Mouse (Mus musculus) small intestine, adult 2 months (tissue): ENCODE measurements around the gene Taar8c. TPM values are rescaled to one million over a fixed set of nuclear protein-coding genes. Genes with fewer than 3 reads are reported as not detected.
"Not testable (repeated sequence)": the region's sequence is repeated elsewhere in the genome, so short reads cannot be mapped to it uniquely, and the experiment has no call there.

Experiments used
- H3K27ac ChIP-seq: fragments of 200-500 bp; 2 replicates; pipeline ENCODE4 v1.5.1; 2012; ENCODE audit warnings: low read depth, low read length, control low read depth, inconsistent platforms; ENCODE audit not compliant: insufficient read depth
- H3K27me3 ChIP-seq: fragments of 200-500 bp; 2 replicates; pipeline ENCODE4 v1.6.1; 2012; ENCODE audit warnings: mild to moderate bottlenecking, moderate library complexity, low read length, inconsistent platforms; ENCODE audit not compliant: control insufficient read depth, insufficient read depth
- H3K36me3 ChIP-seq: fragments of 200-500 bp; 2 replicates; pipeline ENCODE4 v1.6.1; 2012; ENCODE audit warnings: mild to moderate bottlenecking, low read length, control low read depth, inconsistent platforms; ENCODE audit not compliant: control insufficient read depth, insufficient read depth
- H3K4me1 ChIP-seq: fragments of 200-500 bp; 2 replicates; pipeline ENCODE4 v1.6.1; 2012; ENCODE audit warnings: low read length, inconsistent platforms, mixed read lengths; ENCODE audit not compliant: control insufficient read depth, insufficient read depth, insufficient read length
- H3K4me3 ChIP-seq: fragments of 200-500 bp; 2 replicates; pipeline ENCODE4 v1.5.1; 2012; ENCODE audit warnings: low read depth, mild to moderate bottlenecking, control low read depth, inconsistent platforms, low read length, moderate library complexity
- CTCF ChIP-seq: fragments of 200-500 bp; IDR thresholded peaks from 2 replicates; pipeline ENCODE4 v1.5.1; 2012; ENCODE audit warnings: low read depth, mild to moderate bottlenecking, control low read depth, inconsistent platforms, low read length, moderate library complexity, mixed read lengths; ENCODE audit not compliant: insufficient replicate concordance, insufficient read length; ENCODE audit errors: extremely low read depth
- POLR2A ChIP-seq: fragments of 200-500 bp; IDR thresholded peaks from 2 replicates; pipeline ENCODE4 v1.6.1; 2012; ENCODE audit warnings: low read depth, mild to moderate bottlenecking, control low read depth, inconsistent platforms, low read length, moderate library complexity
- whole genome bisulfite sequencing: fragments of 180-500 bp; shearing (Covaris S2); methylation state at CpG from one replicate; pipeline ENCODE4 v1.1.7; 2018; 5-methylcytosine and 5-hydroxymethylcytosine counted together
- polyA plus RNA-seq: library from polyadenylated mRNA; depleted of rRNA; stranded (reverse); fragments of >200 nt; gene quantifications from 2 replicates; pipeline ENCODE4 v1.2.3, GENCODE M21; 2012

Taar8c gene
- polyA plus RNA-seq, 1 experiment = not detected

- H3K27me3 ChIP-seq = no peaks in the 10 kb centered on the region
- 18% methylated on average over 5 of the region's 5 CpGs for WGBS
- no peak overlapping the region for H3K4me3 ChIP-seq
- no peaks in the 10 kb centered on the region for H3K36me3 ChIP-seq
- H3K27ac ChIP-seq = peak overlapping the region; percentile 99
- peaks cover 10% of the 10 kb centered on the region; the same call in 1 of the 2 replicates for H3K4me1 ChIP-seq
- no peak for TF ChIP-seq CTCF
- TF ChIP-seq POLR2A = peak; percentile 25; the same call in 1 of the 2 replicates
Measured at GRCm38 (mm10) chr10:24132273-24132672, 30.6 kb upstream of the Taar8c start.

GRCm38 (mm10) chr10:24131451-24132262, 29.9 kb upstream of the Taar8c start:
- H3K4me3 ChIP-seq = peak overlapping the region; percentile 33; the same call in 1 of the 2 replicates
- 6% methylated on average over 9 of the region's 9 CpGs for WGBS
- H3K27me3 ChIP-seq = no peaks in the 10 kb centered on the region

GRCm38 (mm10) chr10:24111116-24111778, 9.5 kb upstream of the Taar8c start:
- H3K27ac ChIP-seq = no peak overlapping the region
- H3K4me3 ChIP-seq = no peak overlapping the region
- no peak for TF ChIP-seq CTCF
- no peak for TF ChIP-seq POLR2A
- peaks cover 19% of the 10 kb centered on the region for H3K4me1 ChIP-seq
- no peaks in the 10 kb centered on the region for H3K27me3 ChIP-seq
- H3K36me3 ChIP-seq = no peaks in the 10 kb centered on the region
- 26% methylated on average over 6 of the region's 6 CpGs for WGBS

More at GRCm38 (mm10) chr10:24131451-24132262, 29.9 kb upstream of the Taar8c start:
- TF ChIP-seq POLR2A (no peak), CTCF (no peak)
- H3K4me1 ChIP-seq = peaks cover 10% of the 10 kb centered on the region; the same call in 1 of the 2 replicates
- peak overlapping the region; percentile 91 for H3K27ac ChIP-seq
- no peaks in the 10 kb centered on the region for H3K36me3 ChIP-seq

GRCm38 (mm10) chr10:24109434-24109833, 7.7 kb upstream of the Taar8c start, which contains the start of gene Taar9:
Gene Taar9, minus strand, starts transcription at chr10:24109534.
- 75% methylated on average over 8 of the region's 8 CpGs for WGBS
- not testable (repeated sequence) for H3K27me3 ChIP-seq, H3K4me3 ChIP-seq, H3K36me3 ChIP-seq
- Histone ChIP-seq H3K4me1 (peaks cover 20% of the 10 kb centered on the region), H3K27ac (peak within 1 kb of the TSS; percentile 83)

- Histone ChIP-seq H3K4me3 (no peak overlapping the region), H3K27ac (peak overlapping the region; percentile 83), H3K27me3 (no peaks in the 10 kb centered on the region), H3K4me1 (peaks cover 20% of the 10 kb centered on the region), H3K36me3 (no peaks in the 10 kb centered on the region)
- 24% methylated on average over 3 of the region's 3 CpGs for WGBS
- TF ChIP-seq CTCF (no peak), POLR2A (no peak)
Measured at GRCm38 (mm10) chr10:24108236-24108635, 6.5 kb upstream of the Taar8c start.

- WGBS = 24% methylated on average over 5 of the region's 5 CpGs
- H3K4me3 ChIP-seq = no peak overlapping the region
- H3K4me1 ChIP-seq = peaks cover 22% of the 10 kb centered on the region
- peak overlapping the region; percentile 82 for H3K27ac ChIP-seq
- TF ChIP-seq POLR2A (no peak), CTCF (no peak)
- no peaks in the 10 kb centered on the region for H3K27me3 ChIP-seq
- no peaks in the 10 kb centered on the region for H3K36me3 ChIP-seq
Measured at GRCm38 (mm10) chr10:24107747-24108146, 6.0 kb upstream of the Taar8c start.

GRCm38 (mm10) chr10:24103299-24103698, 1.6 kb upstream of the Taar8c start:
- H3K27me3 ChIP-seq, H3K36me3 ChIP-seq, H3K27ac ChIP-seq, H3K4me3 ChIP-seq: not testable (repeated sequence)
- peaks cover 15% of the 10 kb centered on the region; the same call in 1 of the 2 replicates for H3K4me1 ChIP-seq
- 15% methylated on average over 1 of the region's 1 CpGs for WGBS

- 39% methylated on average over 2 of the region's 2 CpGs for WGBS
- not testable (repeated sequence) for H3K27me3 ChIP-seq, H3K27ac ChIP-seq, H3K36me3 ChIP-seq, H3K4me3 ChIP-seq, H3K4me1 ChIP-seq
Measured at GRCm38 (mm10) chr10:24097010-24097409, 4.7 kb downstream of the Taar8c start.
